Mouse (Mus musculus) kidney, adult 2 months (tissue): ENCODE data around the gene Atf6. TPM values are rescaled to one million over a fixed set of nuclear protein-coding genes. Genes with fewer than 3 reads are reported as not detected.

Source experiments
- DNase-seq: peaks from one replicate; pipeline ENCODE4 v3.0.0; 2021
- H3K27ac ChIP-seq: fragments of 200-500 bp; 2 replicates; pipeline ENCODE4 v1.5.1; 2012; ENCODE audit warnings: low read depth, low read length, control low read depth, inconsistent platforms; ENCODE audit not compliant: insufficient read depth
- H3K27me3 ChIP-seq: fragments of 200-500 bp; replicated peaks from 2 replicates; pipeline ENCODE4 v1.6.1; 2012; ENCODE audit warnings: mild to moderate bottlenecking, moderate library complexity, low read length, inconsistent platforms; ENCODE audit not compliant: control insufficient read depth, insufficient read depth
- H3K36me3 ChIP-seq: fragments of 200-500 bp; 2 replicates; pipeline ENCODE4 v1.6.1; 2012; ENCODE audit warnings: mild to moderate bottlenecking, moderate library complexity, low read length, inconsistent platforms; ENCODE audit not compliant: control insufficient read depth, insufficient read depth
- H3K4me1 ChIP-seq: fragments of 200-500 bp; 2 replicates; pipeline ENCODE4 v1.6.1; 2011; ENCODE audit warnings: low read length; ENCODE audit not compliant: control insufficient read depth, insufficient read depth
- H3K4me3 ChIP-seq: fragments of 200-500 bp; 2 replicates; pipeline ENCODE4 v1.5.1; 2011; ENCODE audit warnings: mild to moderate bottlenecking, low read depth, low read length, control low read depth; ENCODE audit not compliant: insufficient read depth
- CTCF ChIP-seq: fragments of 200-500 bp; conservative IDR thresholded peaks from 2 replicates; pipeline ENCODE4 v1.5.1; 2011; ENCODE audit warnings: low read depth, mild to moderate bottlenecking, control low read depth, low read length, moderate library complexity, mixed read lengths; ENCODE audit not compliant: insufficient read depth, insufficient read length
- POLR2A ChIP-seq: fragments of 200-500 bp; IDR thresholded peaks from one replicate; pipeline ENCODE4 v1.6.1; 2011; ENCODE audit warnings: low read depth, low read length, control low read depth
- WGBS: fragments of 180-500 bp; shearing (Covaris S2); methylation state at CpG from one replicate; pipeline ENCODE4 v1.1.7; 2018; 5-methylcytosine and 5-hydroxymethylcytosine counted together
- polyA plus RNA-seq: library from polyadenylated mRNA; depleted of rRNA; stranded (reverse); fragments of >200 nt; gene quantifications from 2 replicates; pipeline ENCODE4 v1.2.3, GENCODE M21; 2012; rRNA removed

Gene Atf6
- polyA plus RNA-seq, 1 experiment, result 15.4 TPM

GRCm38 (mm10) chr1:170657643-170658314 is 209.8 kb downstream of the Atf6 start:
- Histone ChIP-seq H3K27me3 (no peaks in the 10 kb centered on the region), H3K4me3 (no peak overlapping the region), H3K4me1 (no peaks in the 10 kb centered on the region), H3K27ac (no peak overlapping the region), H3K36me3 (no peaks in the 10 kb centered on the region)
- DNase-seq, result no peak
- no peak for TF ChIP-seq CTCF
- no peak for TF ChIP-seq POLR2A
- 73% methylated on average over 13 of the region's 13 CpGs for WGBS

DNA sequence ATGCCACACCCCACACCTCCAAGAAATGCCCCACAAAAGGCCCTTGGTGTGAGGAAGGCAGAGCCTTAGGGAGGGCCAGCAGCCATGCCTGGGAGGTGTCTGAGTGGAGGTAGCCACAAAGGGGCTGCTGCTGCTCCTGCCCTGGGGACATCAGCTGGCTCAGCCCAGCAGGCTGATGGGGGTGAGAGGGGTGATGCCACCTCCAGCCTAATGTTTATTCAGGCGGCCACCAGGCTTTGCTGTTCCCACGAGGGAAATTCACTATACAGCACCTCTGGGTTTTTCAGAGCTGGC is 210.4 kb downstream of the Atf6 start:
- WGBS, result 72% methylated on average over 2 of the region's 2 CpGs
- no peak overlapping the region for H3K27ac ChIP-seq
- no peaks in the 10 kb centered on the region for H3K27me3 ChIP-seq
- TF ChIP-seq POLR2A (no peak), CTCF (no peak)
- no peak overlapping the region for H3K4me3 ChIP-seq
- DNase-seq, result no peak
- H3K4me1 ChIP-seq, result no peaks in the 10 kb centered on the region
- H3K36me3 ChIP-seq, result no peaks in the 10 kb centered on the region

DNA sequence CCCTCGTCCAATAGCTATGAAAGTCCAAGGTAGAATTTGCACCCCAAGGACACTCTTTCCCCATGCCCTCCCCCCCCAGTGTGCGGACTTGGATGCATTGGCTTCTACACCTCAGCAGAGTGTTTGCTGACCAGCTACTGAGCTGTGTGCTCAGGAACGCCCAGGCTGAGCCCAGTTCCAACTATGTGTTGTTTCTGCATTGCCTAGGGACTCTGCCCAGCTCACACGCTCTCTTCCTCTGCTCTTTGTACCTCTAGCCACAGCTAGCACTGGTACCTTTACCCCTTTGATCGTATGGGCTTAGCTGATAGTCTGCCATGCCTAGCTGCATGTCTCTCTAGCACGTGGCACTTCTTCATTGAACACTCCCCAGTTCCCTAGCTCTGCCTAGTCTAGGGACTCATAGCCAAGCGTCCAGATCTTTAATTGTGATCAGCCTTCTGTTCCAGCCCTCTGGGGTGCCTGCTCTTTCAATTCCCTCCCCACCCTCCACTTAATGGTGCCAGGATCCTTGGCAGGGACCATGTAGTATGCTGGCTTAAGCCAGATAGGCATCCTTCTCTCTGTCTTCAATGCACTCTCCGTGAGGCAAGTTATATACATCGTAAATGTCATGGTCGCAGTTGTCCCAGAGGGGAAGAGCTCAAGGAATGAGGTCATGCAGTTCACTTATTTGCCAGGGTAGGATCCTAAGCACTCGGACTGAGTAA is 210.9 kb downstream of the Atf6 start:
- no peak overlapping the region for H3K4me3 ChIP-seq
- no peak for DNase-seq
- H3K27me3 ChIP-seq, result no peaks in the 10 kb centered on the region
- WGBS, result 78% methylated on average over 11 of the region's 11 CpGs
- H3K27ac ChIP-seq, result no peak overlapping the region
- H3K4me1 ChIP-seq, result no peaks in the 10 kb centered on the region
- TF ChIP-seq CTCF, result no peak
- TF ChIP-seq POLR2A, result no peak
- H3K36me3 ChIP-seq, result no peaks in the 10 kb centered on the region

GRCm38 (mm10) chr1:170655280-170655917 is 212.2 kb downstream of the Atf6 start:
- H3K4me3 ChIP-seq, result no peak overlapping the region
- no peak for DNase-seq
- 72% methylated on average over 5 of the region's 5 CpGs for WGBS
- H3K4me1 ChIP-seq, result no peaks in the 10 kb centered on the region
- no peak overlapping the region for H3K27ac ChIP-seq
- H3K27me3 ChIP-seq, result no peaks in the 10 kb centered on the region
- TF ChIP-seq CTCF (no peak), POLR2A (no peak)
- no peaks in the 10 kb centered on the region for H3K36me3 ChIP-seq

Other genes starting within 250 kb of the Atf6 start
- gene Olfml2b, start 223.2 kb downstream of the Atf6 start, polyA plus RNA-seq, result 4.2 and 5.4 TPM in 2 replicates
- gene Gm26620, start 17.3 kb upstream of the Atf6 start, polyA plus RNA-seq, result 0.75 and 1.8 TPM in 2 replicates
- gene Dusp12, start 17.8 kb upstream of the Atf6 start, polyA plus RNA-seq, result 13.8 and 18.8 TPM in 2 replicates
- gene Fcrlb, start 45.2 kb upstream of the Atf6 start, polyA plus RNA-seq, result 0.31 and 0.54 TPM in 2 replicates
- 0.71 and 6.4 TPM in 2 replicates for gene Fcrla, start 59.8 kb upstream of the Atf6 start, polyA plus RNA-seq
- gene Fcgr2b, start 108.8 kb upstream of the Atf6 start, polyA plus RNA-seq, result 61.7 and 64.6 TPM in 2 replicates
- gene Fcgr4, start 151.1 kb upstream of the Atf6 start, polyA plus RNA-seq, result 3.3 and 3.7 TPM in 2 replicates
- gene Fcgr3, start 197.2 kb upstream of the Atf6 start, polyA plus RNA-seq, result 4.8 and 6.4 TPM in 2 replicates
- gene Cfap126, start 246.1 kb upstream of the Atf6 start, polyA plus RNA-seq, result 15.6 and 16.7 TPM in 2 replicates